Mouse (Mus musculus): ENCODE measurements around the gene Cyp27b1.

Gene Cyp27b1

DNA sequence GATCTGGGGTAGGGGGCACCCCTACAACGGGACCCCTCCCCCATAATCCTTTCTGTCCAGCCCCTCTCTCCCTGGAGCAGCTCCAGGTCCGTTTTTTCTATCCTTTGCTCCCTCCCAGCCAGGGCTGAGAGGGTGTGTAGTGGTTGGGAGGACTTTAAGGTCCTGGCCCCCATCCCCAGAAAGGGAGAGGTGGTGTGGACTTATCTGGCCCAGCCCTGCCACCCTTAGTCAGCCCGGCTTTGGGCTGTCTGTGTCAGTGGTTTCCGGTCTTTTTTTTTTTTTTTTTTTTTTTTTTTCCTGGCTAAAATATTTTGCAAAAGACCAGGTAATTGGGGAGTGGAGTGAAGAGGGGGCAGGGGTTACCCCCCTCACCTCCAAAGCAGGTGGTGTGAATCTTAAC lies 44.7 kb downstream of the Cyp27b1 start:
- peak; percentile 35 for DNase-seq

DNA sequence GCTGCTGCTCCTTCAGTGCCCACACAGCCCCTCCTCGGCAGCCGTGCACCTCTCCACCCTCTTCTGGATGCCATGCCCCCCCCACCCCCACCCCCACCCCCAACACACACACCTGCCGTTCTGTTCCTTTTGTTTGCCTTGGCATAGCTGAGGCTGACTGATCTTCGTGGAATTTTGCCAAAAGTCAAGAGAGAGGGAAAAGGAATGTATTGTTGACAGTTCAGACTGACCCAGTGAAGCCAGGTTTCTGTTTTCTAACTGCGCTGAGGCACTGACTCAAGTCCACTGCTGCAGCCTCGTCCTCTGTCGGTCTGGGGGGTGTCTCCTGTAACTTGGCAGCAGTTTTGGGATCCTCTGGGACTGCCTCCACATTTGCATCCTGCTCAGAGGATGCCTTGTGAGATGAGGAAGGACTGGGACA lies 46.3 kb downstream of the Cyp27b1 start:
- peak; percentile 58 for DNase-seq

DNA sequence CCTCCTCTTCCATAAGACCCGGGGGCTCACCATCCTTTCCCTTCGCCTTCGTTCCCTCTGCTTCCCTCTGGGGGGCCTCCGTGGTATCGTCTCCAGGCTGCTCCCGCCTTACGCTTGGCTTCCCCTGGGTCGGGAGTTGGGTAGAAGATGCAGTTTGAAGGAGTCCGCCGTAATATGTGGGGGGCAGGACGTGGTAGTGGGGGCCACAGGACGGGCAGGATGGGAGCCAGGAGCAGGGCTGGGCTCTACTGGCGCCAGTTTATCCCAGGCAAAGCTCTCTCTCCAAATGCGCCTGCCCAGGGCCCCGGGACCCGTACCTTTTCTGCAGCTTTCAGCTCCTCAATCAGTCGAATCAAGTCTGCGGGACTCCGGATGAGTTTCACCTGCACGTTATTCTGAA lies 50.5 kb downstream of the Cyp27b1 start:
- no peak for DNase-seq

DNA sequence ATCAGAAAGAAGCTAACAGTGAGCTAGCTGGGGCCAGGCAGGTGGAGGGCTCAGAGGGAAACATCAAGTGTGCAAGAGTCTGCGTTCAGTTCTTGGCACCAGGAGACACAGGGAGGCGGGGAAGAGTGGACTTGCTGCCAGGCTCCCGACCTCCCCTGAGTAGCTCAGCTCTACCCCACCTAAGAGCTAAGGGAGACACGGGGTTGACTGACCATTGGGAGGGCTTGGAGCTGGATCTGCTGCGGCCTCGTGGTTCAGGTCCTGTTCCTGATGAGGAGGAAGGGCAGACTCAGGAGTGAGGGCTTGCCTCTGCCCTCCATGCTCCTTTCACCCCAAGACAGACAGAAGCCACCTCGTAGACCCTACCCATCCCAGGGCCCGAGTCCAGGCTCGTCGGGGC lies 51.1 kb downstream of the Cyp27b1 start:
- DNase-seq = no peak

DNA sequence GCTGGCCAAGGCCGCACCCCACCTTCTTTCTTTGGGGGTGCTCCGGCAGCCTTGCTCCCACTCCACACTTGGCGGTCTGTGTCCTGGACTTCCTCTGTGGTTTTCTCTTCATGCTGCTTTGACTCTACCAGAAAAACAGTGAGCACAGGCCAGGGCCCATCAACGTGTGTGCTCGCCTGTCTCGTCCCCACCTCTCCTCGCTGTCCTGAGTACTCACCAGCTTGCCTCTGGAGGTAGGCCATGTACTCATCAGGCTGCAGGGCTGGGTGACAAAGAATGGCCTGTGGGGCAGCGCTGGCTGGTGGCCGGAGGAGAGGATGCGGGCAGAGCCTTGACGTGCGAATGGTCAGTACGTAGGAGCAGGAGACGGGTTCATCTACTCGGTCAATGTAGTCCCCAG lies 51.8 kb downstream of the Cyp27b1 start:
- DNase-seq = no peak

DNA sequence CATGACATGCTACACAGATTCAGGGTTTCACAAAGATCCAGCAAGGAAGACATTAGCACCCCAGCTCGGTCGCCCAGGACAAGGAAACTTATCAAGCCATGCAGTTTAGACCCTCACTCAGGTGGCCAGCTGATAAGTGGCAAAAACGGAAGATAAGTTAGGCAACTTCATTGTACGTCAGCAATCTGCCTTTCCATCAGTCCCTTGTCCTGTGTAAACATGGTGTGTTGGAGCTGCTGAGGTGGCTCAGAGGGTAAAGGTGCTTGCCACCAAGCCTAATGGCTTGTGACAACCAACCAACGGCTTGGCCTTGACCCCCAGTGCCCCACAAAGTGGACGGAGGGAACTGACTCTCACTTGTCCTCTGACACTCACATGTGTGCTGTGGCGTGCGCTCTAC lies 52.4 kb downstream of the Cyp27b1 start:
- DNase-seq = no peak

DNA sequence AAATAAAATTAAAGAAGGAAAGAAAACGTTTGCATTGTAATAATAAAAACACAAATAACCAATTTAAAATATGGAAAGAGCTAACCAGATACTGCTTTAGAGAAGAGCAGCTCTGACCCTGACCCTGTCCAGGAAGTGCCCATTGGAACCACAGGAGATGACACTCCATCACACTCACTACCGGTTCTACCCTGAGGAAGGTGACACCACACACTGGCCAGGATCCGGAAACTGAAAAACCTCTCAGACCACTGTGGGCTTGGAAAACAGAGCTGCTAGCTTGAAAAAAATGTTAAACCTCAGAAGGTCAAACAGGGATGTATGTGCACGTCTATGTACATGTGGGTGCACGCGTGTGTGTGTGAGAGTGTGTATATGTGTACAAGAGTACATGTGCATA lies 53.1 kb downstream of the Cyp27b1 start:
- DNase-seq = no peak

Data from cerebellum, adult 11-12 months (tissue).